Mouse (Mus musculus) E14TG2a.4 (cell line): Measurements from ENCODE around the gene Ube2e2.
A peak's percentile ranks its signal among the peaks of the same experiment; 100 is the strongest.

ENCODE experiments used
- H3K27me3 ChIP-seq: 2 replicates; pipeline ENCODE4 v1.6.1; 2014; ENCODE audit warnings: low read length, control low read depth; ENCODE audit not compliant: insufficient read depth
- H3K36me3 ChIP-seq: 2 replicates; pipeline ENCODE4 v1.6.1; 2014; ENCODE audit warnings: low read length, control low read depth; ENCODE audit not compliant: insufficient read depth
- H3K4me1 ChIP-seq: replicated peaks from 2 replicates; pipeline ENCODE4 v1.6.1; 2014; ENCODE audit warnings: low read depth, low read length, control low read depth
- H3K4me3 ChIP-seq: replicated peaks from 2 replicates; pipeline ENCODE4 v1.5.1; 2014; ENCODE audit warnings: mild to moderate bottlenecking, low read length
- H3K9me3 ChIP-seq: 2 replicates; pipeline ENCODE4 v1.6.1; 2014; ENCODE audit warnings: low read length, control low read depth
- CTCF ChIP-seq: conservative IDR thresholded peaks from 2 replicates; pipeline ENCODE4 v1.5.1; 2014; ENCODE audit warnings: low read length
- NANOG ChIP-seq: IDR thresholded peaks from 2 replicates; pipeline ENCODE4 v1.6.1; 2014; ENCODE audit warnings: borderline replicate concordance, low read length, mixed read lengths
- POU5F1 ChIP-seq: IDR thresholded peaks from 2 replicates; pipeline ENCODE4 v1.6.1; 2014; ENCODE audit warnings: low read length, borderline replicate concordance

Ube2e2 gene

GRCm38 (mm10) chr14:18893947-18894445, at the start of gene Ube2e2:
Gene Ube2e2, minus strand, starts transcription at chr14:18894267.
- TF ChIP-seq NANOG (no peak), CTCF (no peak), POU5F1 (no peak)
- H3K27me3 ChIP-seq: peaks cover 12% of the 10 kb centered on the region

GRCm38 (mm10) chr14:18940068-18940467, 46.0 kb upstream of the Ube2e2 start:
- H3K4me3 ChIP-seq: no peak overlapping the region
- no peaks in the 10 kb centered on the region for H3K36me3 ChIP-seq
- H3K27me3 ChIP-seq: no peaks in the 10 kb centered on the region
- H3K9me3 ChIP-seq: no peaks in the 10 kb centered on the region
- no peaks in the 10 kb centered on the region for H3K4me1 ChIP-seq
- TF ChIP-seq CTCF (no peak), POU5F1 (no peak), NANOG (no peak)

More at GRCm38 (mm10) chr14:18893947-18894445, at the start of gene Ube2e2:
- Histone ChIP-seq H3K4me3 (peak within 1 kb of the TSS; percentile 87), H3K9me3 (no peaks in the 10 kb centered on the region; the same call in 1 of the 2 replicates), H3K4me1 (peaks cover 3% of the 10 kb centered on the region), H3K36me3 (no peaks in the 10 kb centered on the region)

GRCm38 (mm10) chr14:18903553-18903952, 9.5 kb upstream of the Ube2e2 start:
- H3K4me1 ChIP-seq: no peaks in the 10 kb centered on the region

GRCm38 (mm10) chr14:18893121-18893946, 733 bp downstream of the Ube2e2 start:
- Histone ChIP-seq H3K36me3 (no peaks in the 10 kb centered on the region), H3K9me3 (no peaks in the 10 kb centered on the region; the same call in 1 of the 2 replicates), H3K27me3 (peaks cover 12% of the 10 kb centered on the region), H3K4me1 (peaks cover 3% of the 10 kb centered on the region), H3K4me3 (peak overlapping the region; percentile 87)
- TF ChIP-seq NANOG: no peak
- TF ChIP-seq CTCF: no peak

More at GRCm38 (mm10) chr14:18903553-18903952, 9.5 kb upstream of the Ube2e2 start:
- no peaks in the 10 kb centered on the region for H3K9me3 ChIP-seq
- H3K4me3 ChIP-seq: no peak overlapping the region
- no peaks in the 10 kb centered on the region for H3K27me3 ChIP-seq
- TF ChIP-seq NANOG (no peak), CTCF (no peak), POU5F1 (no peak)
- no peaks in the 10 kb centered on the region for H3K36me3 ChIP-seq

GRCm38 (mm10) chr14:18889571-18889970, 4.5 kb downstream of the Ube2e2 start:
- H3K27me3 ChIP-seq: peaks cover 9% of the 10 kb centered on the region
- no peak for TF ChIP-seq NANOG
- no peak for TF ChIP-seq CTCF
- TF ChIP-seq POU5F1: no peak
- no peak overlapping the region for H3K4me3 ChIP-seq
- peaks cover 3% of the 10 kb centered on the region for H3K4me1 ChIP-seq
- no peaks in the 10 kb centered on the region for H3K36me3 ChIP-seq
- no peaks in the 10 kb centered on the region for H3K9me3 ChIP-seq

- H3K27me3 ChIP-seq: no peaks in the 10 kb centered on the region
- H3K36me3 ChIP-seq: no peaks in the 10 kb centered on the region
- no peak overlapping the region for H3K4me3 ChIP-seq
- TF ChIP-seq CTCF (no peak), NANOG (no peak), POU5F1 (no peak)
- 0 out of 2 replicates have a peak, but pooled peaks cover 5% of the 10 kb centered on the region for H3K9me3 ChIP-seq
- H3K4me1 ChIP-seq: no peaks in the 10 kb centered on the region
Observed at GRCm38 (mm10) chr14:18882493-18882892, 11.6 kb downstream of the Ube2e2 start.

- H3K27me3 ChIP-seq: no peaks in the 10 kb centered on the region
- peaks cover 20% of the 10 kb centered on the region for H3K9me3 ChIP-seq
- no peak for TF ChIP-seq CTCF
- no peak for TF ChIP-seq POU5F1
- TF ChIP-seq NANOG: no peak
- no peaks in the 10 kb centered on the region for H3K36me3 ChIP-seq
- no peak overlapping the region for H3K4me3 ChIP-seq
- H3K4me1 ChIP-seq: no peaks in the 10 kb centered on the region
Observed at GRCm38 (mm10) chr14:18870716-18871115, 23.4 kb downstream of the Ube2e2 start.

- Histone ChIP-seq H3K4me3 (no peak overlapping the region), H3K9me3 (peaks cover 8% of the 10 kb centered on the region), H3K4me1 (no peaks in the 10 kb centered on the region), H3K36me3 (no peaks in the 10 kb centered on the region), H3K27me3 (no peaks in the 10 kb centered on the region)
- TF ChIP-seq CTCF: no peak
- no peak for TF ChIP-seq NANOG
- no peak for TF ChIP-seq POU5F1
Observed at GRCm38 (mm10) chr14:18828661-18829060, 65.4 kb downstream of the Ube2e2 start.

- Histone ChIP-seq H3K4me1 (no peaks in the 10 kb centered on the region), H3K4me3 (no peak overlapping the region), H3K9me3 (peaks cover 8% of the 10 kb centered on the region), H3K27me3 (no peaks in the 10 kb centered on the region), H3K36me3 (no peaks in the 10 kb centered on the region)
- TF ChIP-seq POU5F1: no peak
- TF ChIP-seq NANOG: no peak
- TF ChIP-seq CTCF: no peak
Observed at GRCm38 (mm10) chr14:18826753-18827152, 67.3 kb downstream of the Ube2e2 start.
